Mouse (Mus musculus): ENCODE measurements around the gene Zfp420. TPM values are rescaled to one million over a fixed set of nuclear protein-coding genes. Genes with fewer than 3 reads are reported as not detected.

Zfp420 gene
- polyA plus RNA-seq (2014; fragmentation: Illumina TruSeq; extraction: RNeasy Lipid Tissue Mini Kit (QIAGEN cat#74804); ENCODE audit: low read depth, low replicate concordance), result 6.8 TPM

DNA sequence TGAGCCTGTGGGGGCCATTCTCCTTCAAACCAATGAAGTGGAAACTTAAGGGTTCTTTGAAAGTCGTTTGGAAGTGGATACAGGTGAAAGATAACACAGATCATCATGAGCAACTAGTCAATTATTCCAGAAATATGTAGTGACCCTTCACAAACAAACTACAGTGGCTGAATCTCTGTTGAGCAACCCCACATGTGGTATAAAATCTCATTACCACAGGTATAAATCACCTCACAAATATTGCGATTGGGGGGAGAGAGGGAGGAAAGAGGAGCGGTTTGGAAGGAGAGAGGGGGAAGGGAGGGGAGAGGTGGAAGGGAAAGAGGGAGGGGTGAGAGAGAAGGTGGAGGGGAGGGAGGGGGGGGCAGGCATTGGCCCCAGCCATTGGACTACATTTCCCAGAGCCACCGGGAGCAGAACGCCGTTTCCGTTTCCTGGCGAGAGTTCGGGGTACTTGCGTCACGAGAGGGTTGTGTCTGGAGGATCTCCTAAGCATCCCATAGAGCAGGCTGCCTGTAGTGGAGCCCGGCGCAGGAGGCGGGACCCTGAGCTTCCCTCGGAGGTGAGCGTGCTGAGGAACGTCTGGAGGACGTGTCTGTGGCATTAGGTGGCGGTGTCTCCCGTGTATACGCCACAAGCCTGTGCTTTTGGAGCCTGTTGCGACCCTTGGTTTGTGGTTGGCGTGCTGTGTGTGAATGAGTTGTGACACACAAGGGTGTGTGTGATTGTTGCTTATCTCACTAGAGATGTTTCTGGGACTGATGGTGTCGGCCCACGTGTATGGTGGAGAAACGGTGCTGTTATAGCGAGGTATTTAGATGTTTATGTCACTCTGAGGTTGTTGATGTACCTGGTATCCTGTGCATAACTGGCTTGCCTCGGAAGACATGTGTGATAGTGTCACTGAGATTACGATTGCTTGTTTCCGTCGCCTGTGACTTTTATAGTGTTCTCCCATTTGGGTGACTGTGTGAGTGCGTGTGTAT, at the start of gene Zfp420:
Gene Zfp420, plus strand, starts transcription at position 448 of the 986 bp plus-strand sequence.

DNA sequence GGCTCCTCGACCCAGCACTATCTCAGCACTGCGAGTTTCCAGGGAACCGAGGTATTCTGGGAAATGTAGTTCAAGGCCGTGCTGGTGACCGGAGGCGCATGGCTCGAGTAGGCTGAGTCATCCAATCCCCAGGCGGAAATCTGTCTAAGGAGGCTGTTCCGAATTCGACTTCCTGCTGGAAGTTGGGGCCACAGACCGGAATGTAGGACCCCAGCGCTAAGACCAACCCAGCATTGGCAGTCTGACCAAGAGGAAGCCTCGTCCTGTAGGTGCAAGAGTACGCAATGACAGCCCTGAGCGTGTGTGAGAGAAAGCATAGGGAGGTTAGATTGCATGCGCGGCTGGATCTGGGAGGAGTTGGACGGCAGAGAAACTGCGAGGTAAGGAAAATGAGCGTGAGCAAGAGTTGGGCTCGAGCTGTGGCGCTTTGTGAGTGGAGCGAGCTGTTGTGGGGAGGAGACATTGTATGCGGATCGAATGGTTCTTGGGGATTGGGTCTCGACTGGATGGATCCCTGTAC, 43.8 kb upstream of the Zfp420 start, which contains the start of gene Zfp790:
Gene Zfp790, plus strand, starts transcription at position 205 of the 520 bp plus-strand sequence.

DNA sequence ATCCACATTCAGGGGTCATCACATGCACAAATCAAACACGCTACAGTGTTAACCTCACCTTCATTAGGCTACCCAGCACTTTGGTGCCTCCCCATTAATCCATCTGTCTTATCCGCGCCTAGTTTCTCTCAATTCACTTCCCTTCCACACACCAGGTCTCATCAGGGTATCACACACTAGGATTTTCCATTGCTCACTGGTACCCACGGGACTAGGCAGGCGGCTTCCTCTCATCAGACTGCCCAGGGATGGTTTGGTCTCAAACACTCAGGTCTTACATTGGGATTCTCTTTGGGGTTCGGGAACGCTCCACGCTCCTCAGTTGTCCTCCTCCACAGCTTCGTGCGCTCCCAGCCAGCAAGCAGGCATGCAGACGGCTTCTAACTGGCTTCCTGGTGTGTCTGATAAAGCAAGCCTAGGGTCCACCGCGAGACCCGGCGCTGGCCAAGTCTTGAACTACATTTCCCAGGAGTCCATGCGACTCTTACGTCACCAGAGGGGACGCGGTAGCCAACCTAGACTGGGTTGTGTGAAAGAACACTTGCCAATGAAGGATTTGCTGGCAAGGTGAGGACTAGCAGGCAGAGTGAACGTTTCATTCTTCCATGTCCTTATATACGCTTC, 6.4 kb upstream of the Zfp420 start, which contains the start of gene Zfp940:
Gene Zfp940, minus strand, starts transcription at position 451 of the 624 bp plus-strand sequence.

DNA sequence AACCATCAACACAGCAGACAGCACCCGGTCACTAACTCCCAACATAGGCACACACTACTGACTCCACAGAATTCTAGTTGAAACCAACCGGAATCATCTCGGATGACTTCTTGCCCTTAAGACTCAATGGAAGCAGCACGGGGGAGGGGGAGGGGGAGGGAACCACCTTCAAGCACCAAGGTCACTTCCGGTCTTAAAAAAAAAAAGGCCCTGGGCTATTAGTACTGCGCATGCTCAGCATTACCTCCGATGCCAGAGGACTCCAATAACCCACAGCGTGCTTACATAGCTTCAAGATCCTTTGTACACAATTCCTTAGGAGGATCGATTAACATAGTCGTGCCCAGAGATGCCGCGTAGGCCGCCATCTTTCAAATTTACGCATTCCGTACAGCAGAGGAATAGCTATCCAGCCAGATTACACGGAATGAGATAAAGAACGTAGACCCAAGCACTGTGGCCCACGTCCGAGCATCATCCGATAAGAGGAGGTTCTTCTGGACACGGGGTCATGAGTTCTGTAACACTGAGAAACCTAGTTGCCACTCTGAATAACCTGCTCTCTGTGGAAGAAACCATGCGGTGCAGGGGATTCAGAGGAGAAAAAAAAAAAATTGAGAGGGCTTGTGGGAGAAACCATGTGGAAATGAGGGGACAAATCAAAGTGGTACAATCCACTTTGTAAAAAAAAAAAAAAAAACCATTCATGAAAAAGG, 46.3 kb downstream of the Zfp420 start, which contains the start of gene Zfp27:
Gene Zfp27, minus strand, starts transcription at position 607 of the 716 bp plus-strand sequence.

DNA sequence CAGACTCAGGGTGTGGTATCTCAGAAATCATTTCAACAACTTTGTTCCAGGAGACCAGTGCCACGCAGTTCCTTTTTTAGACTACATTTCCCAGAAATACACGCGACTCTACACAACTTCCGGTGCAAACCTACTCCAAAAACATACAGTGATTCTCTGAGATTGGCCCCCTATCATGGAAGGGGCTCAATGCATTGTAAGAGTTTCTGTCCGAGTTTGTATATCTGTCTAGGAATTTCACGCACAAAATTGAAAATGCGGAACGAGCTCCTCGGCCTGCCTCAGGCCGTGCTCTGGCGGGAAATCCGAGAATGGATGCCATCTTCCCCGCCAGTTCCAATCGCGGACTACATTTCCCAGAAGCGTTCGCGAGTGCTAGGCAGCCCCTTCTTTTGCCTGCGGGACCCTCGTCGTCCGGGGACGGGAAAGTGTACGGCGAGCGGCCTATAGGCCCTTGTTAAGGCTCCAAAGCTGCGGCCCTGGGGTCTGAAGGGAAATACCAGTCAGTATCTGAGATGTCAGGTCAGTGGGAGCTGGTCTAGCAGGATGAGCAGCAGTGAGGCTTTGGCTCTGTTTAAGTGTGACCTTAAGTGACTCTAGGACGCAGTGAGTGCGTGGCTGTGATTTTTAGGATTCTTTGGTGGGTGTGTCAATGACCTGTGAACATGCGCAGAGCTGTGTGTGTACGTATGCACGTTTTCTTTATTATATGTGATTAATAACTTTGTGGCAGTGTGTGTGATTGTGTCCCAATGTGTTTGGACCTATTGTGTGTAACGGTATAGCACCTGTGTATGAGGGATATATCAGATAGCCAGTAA, 48.6 kb downstream of the Zfp420 start, which contains the start of gene Zfp383:
Gene Zfp383, plus strand, starts transcription at position 94 of the 821 bp plus-strand sequence.

Other genes starting within 250 kb of the Zfp420 start
- gene Catsperg2, start 132.9 kb upstream of the Zfp420 start, polyA plus RNA-seq (2014; fragmentation: Illumina TruSeq; extraction: RNeasy Lipid Tissue Mini Kit (QIAGEN cat#74804); ENCODE audit: low read depth, low replicate concordance), result not detected
- gene Zfp84, start 91.4 kb upstream of the Zfp420 start, polyA plus RNA-seq (2014; fragmentation: Illumina TruSeq; extraction: RNeasy Lipid Tissue Mini Kit (QIAGEN cat#74804); ENCODE audit: low read depth, low replicate concordance), result 3.2 TPM
- gene Zfp30, start 76.0 kb upstream of the Zfp420 start, polyA plus RNA-seq (2014; fragmentation: Illumina TruSeq; extraction: RNeasy Lipid Tissue Mini Kit (QIAGEN cat#74804); ENCODE audit: low read depth, low replicate concordance), result 1.1 TPM
- gene Zfp790, start 43.9 kb upstream of the Zfp420 start, polyA plus RNA-seq (2014; fragmentation: Illumina TruSeq; extraction: RNeasy Lipid Tissue Mini Kit (QIAGEN cat#74804); ENCODE audit: low read depth, low replicate concordance), result 5.5 TPM
- 2.9 TPM for gene Zfp940, start 6.3 kb upstream of the Zfp420 start, polyA plus RNA-seq (2014; fragmentation: Illumina TruSeq; extraction: RNeasy Lipid Tissue Mini Kit (QIAGEN cat#74804); ENCODE audit: low read depth, low replicate concordance)
- 2.3 TPM for gene Zfp27, start 46.6 kb downstream of the Zfp420 start, polyA plus RNA-seq (2014; fragmentation: Illumina TruSeq; extraction: RNeasy Lipid Tissue Mini Kit (QIAGEN cat#74804); ENCODE audit: low read depth, low replicate concordance)
- 5.3 TPM for gene Zfp383, start 48.2 kb downstream of the Zfp420 start, polyA plus RNA-seq (2014; fragmentation: Illumina TruSeq; extraction: RNeasy Lipid Tissue Mini Kit (QIAGEN cat#74804); ENCODE audit: low read depth, low replicate concordance)
- 3.9 TPM for gene Zfp74, start 94.1 kb downstream of the Zfp420 start, polyA plus RNA-seq (2014; fragmentation: Illumina TruSeq; extraction: RNeasy Lipid Tissue Mini Kit (QIAGEN cat#74804); ENCODE audit: low read depth, low replicate concordance)
- 4.3 TPM for gene Zfp568, start 124.0 kb downstream of the Zfp420 start, polyA plus RNA-seq (2014; fragmentation: Illumina TruSeq; extraction: RNeasy Lipid Tissue Mini Kit (QIAGEN cat#74804); ENCODE audit: low read depth, low replicate concordance)
- 1.3 TPM for gene Zfp14, start 191.4 kb downstream of the Zfp420 start, polyA plus RNA-seq (2014; fragmentation: Illumina TruSeq; extraction: RNeasy Lipid Tissue Mini Kit (QIAGEN cat#74804); ENCODE audit: low read depth, low replicate concordance)
- not detected for gene Zfp82, start 212.9 kb downstream of the Zfp420 start, polyA plus RNA-seq (2014; fragmentation: Illumina TruSeq; extraction: RNeasy Lipid Tissue Mini Kit (QIAGEN cat#74804); ENCODE audit: low read depth, low replicate concordance)
- not detected for gene Gm26920, start 230.4 kb downstream of the Zfp420 start, polyA plus RNA-seq (2014; fragmentation: Illumina TruSeq; extraction: RNeasy Lipid Tissue Mini Kit (QIAGEN cat#74804); ENCODE audit: low read depth, low replicate concordance)
- gene Zfp566, start 230.5 kb downstream of the Zfp420 start, polyA plus RNA-seq (2014; fragmentation: Illumina TruSeq; extraction: RNeasy Lipid Tissue Mini Kit (QIAGEN cat#74804); ENCODE audit: low read depth, low replicate concordance), result 0.61 TPM
- 42.8 TPM for gene Zfp260, start 234.8 kb downstream of the Zfp420 start, polyA plus RNA-seq (2014; fragmentation: Illumina TruSeq; extraction: RNeasy Lipid Tissue Mini Kit (QIAGEN cat#74804); ENCODE audit: low read depth, low replicate concordance)